Comparison of ENCODE assay signal across 8 mouse cellular contexts in genomic region chr2:17742051-17742763, GRCm38 (mm10). TPM values are rescaled to one million over a fixed set of nuclear protein-coding genes. Genes with fewer than 3 reads are reported as not detected.
DNase-seq lines count a peak whose midpoint lies in the region; ATAC-seq and TF ChIP-seq lines count a peak whose summit lies in the region.

No protein-coding gene starts in this region.

- H3K27ac ChIP-seq in ES-E14 (ENCODE audit: insufficient read depth, low read depth, low read length, poor library complexity, severe bottlenecking), result peak overlapping the region; percentile 78; the same call in 1 of the 2 replicates
- H3K27ac ChIP-seq in forebrain, embryonic 16.5 days (ENCODE audit: low read length), result no peak overlapping the region
- peak overlapping the region; percentile 55; the same call in 1 of the 2 replicates for H3K27ac ChIP-seq in limb, embryonic 13.5 days

- H3K4me3 ChIP-seq in ES-E14 (ENCODE audit: insufficient read depth in 1 of 2, low read depth in 1 of 2, low read length in 2 of 2, poor library complexity in 1 of 2, severe bottlenecking in 1 of 2) (peak overlapping the region; percentile 6 to 15; a peak in 2 of 4 replicates), myocyte (peak overlapping the region; percentile 16)
- peak overlapping the region; percentile 34 for H3K4me3 ChIP-seq in forebrain, embryonic 16.5 days (replicated peaks; ENCODE audit: low read length)
- H3K4me3 ChIP-seq in limb, embryonic 13.5 days, result peak overlapping the region; percentile 37

- H3K36me3 ChIP-seq in ES-E14 (ENCODE audit: control insufficient read depth, insufficient read depth, low read length, poor library complexity, severe bottlenecking), result no peaks in the 10 kb centered on the region
- H3K36me3 ChIP-seq in forebrain, embryonic 16.5 days (ENCODE audit: control insufficient read depth, insufficient read depth), result no peaks in the 10 kb centered on the region
- no peaks in the 10 kb centered on the region for H3K36me3 ChIP-seq in limb, embryonic 13.5 days
- H3K36me3 ChIP-seq in myocyte (ENCODE audit: control insufficient read depth, insufficient read depth), result no peaks in the 10 kb centered on the region

- in situ Hi-C loops in ES-E14 (cut with MboI; ENCODE audit: low sequenced_read_pairs in 2 of 2, unreplicated experiment in 2 of 2), result no loop called here

- no peaks in the 10 kb centered on the region for H3K79me2 ChIP-seq in myocyte (ENCODE audit: control insufficient read depth, insufficient read depth)

- no peak for TF ChIP-seq POLR2A in myocyte (IDR thresholded peaks at IDR 0.05; ENCODE audit: insufficient read length, low read depth)

- DNase-seq in CD4-positive helper T cell, adult 2 months (ENCODE audit: low read depth, low spot score), result peak; percentile 32
- DNase-seq in ES-E14 (ENCODE audit: low read depth, low spot score), result peak; percentile 50
- no peak for DNase-seq in spleen, adult 18-20 months
- no peak for DNase-seq in layer of hippocampus, adult 9-11 months
- DNase-seq in gastrocnemius, postnatal 10 days, result no peak

- H3K4me2 ChIP-seq in forebrain, embryonic 16.5 days (ENCODE audit: low read length), result peak overlapping the region; percentile 59
- H3K4me2 ChIP-seq in limb, embryonic 13.5 days (replicated peaks), result peak overlapping the region; percentile 60
- H3K4me2 ChIP-seq in myocyte (ENCODE audit: low read depth), result peak overlapping the region; percentile 91

- H3K9me3 ChIP-seq in ES-E14 (ENCODE audit: control insufficient read depth, insufficient read depth, low read depth, low read length), result no peaks in the 10 kb centered on the region; the same call in 1 of the 2 replicates
- H3K9me3 ChIP-seq in forebrain, embryonic 16.5 days (ENCODE audit: control insufficient read depth, low read length), result no peaks in the 10 kb centered on the region
- H3K9me3 ChIP-seq in limb, embryonic 13.5 days, result no peaks in the 10 kb centered on the region

- no peak overlapping the region for H3ac ChIP-seq in myocyte (ENCODE audit: control insufficient read depth, insufficient read length)

- ATAC-seq in forebrain, embryonic 16.5 days, result peak; percentile 61
- ATAC-seq in limb, embryonic 13.5 days (ENCODE audit: low FRiP score, low read depth), result peak; percentile 72

- H3K27me3 ChIP-seq in forebrain, embryonic 16.5 days (replicated peaks; ENCODE audit: control insufficient read depth, insufficient read depth, low read length), result no peaks in the 10 kb centered on the region
- H3K27me3 ChIP-seq in limb, embryonic 13.5 days, result 0 out of 2 replicates have a peak, but pooled peaks cover 5% of the 10 kb centered on the region
- no peaks in the 10 kb centered on the region for H3K27me3 ChIP-seq in myocyte (ENCODE audit: control insufficient read depth, insufficient read depth, insufficient read length)

- H3K4me1 ChIP-seq in ES-E14 (ENCODE audit: control insufficient read depth in 2 of 2, insufficient read depth in 2 of 2, low read length in 2 of 2, poor library complexity in 1 of 2), result peaks cover 4 to 6% of the 10 kb centered on the region in 2 experiments; a peak in 2 of 4 replicates
- H3K4me1 ChIP-seq in forebrain, embryonic 16.5 days (replicated peaks; ENCODE audit: control insufficient read depth, insufficient read depth, low read length), result peaks cover 11% of the 10 kb centered on the region
- H3K4me1 ChIP-seq in limb, embryonic 13.5 days, result peaks cover 13% of the 10 kb centered on the region

- WGBS in forebrain, embryonic 16.5 days, result 9% methylated on average over 11 of the region's 11 CpGs
- 4% methylated on average over 11 of the region's 11 CpGs for WGBS in limb, embryonic 13.5 days

- no peak overlapping the region for H3K9ac ChIP-seq in ES-E14 (ENCODE audit: insufficient read depth, low read depth, low read length, poor library complexity, severe bottlenecking)
- H3K9ac ChIP-seq in forebrain, embryonic 16.5 days (replicated peaks; ENCODE audit: low read depth, low read length), result no peak overlapping the region
- H3K9ac ChIP-seq in limb, embryonic 13.5 days, result no peak overlapping the region

TF ChIP-seq in ES-E14, 5 proteins besides CTCF, POLR2A, EP300 and RAD21:
- peak; percentile 27; the same call in 1 of the 2 replicates for TF ChIP-seq CHD2 (IDR thresholded peaks at IDR 0.05; ENCODE audit: low read depth, low read length)
- TF ChIP-seq ZC3H11A (IDR thresholded peaks at IDR 0.05; ENCODE audit: borderline replicate concordance, low read depth, low read length), result no peak

TF ChIP-seq in myocyte, 11 proteins besides CTCF, POLR2A, EP300 and RAD21:
- TF ChIP-seq MAX (IDR thresholded peaks at IDR 0.05; ENCODE audit: low read depth) (no peak), CEBPB (IDR thresholded peaks at IDR 0.05; ENCODE audit: insufficient read depth, poor library complexity, severe bottlenecking) (peak; percentile 39; the same call in 1 of the 2 replicates)

RNA-seq across cellular contexts. Expression of gene Nebl, which starts 10.9 kb away (rescaled TPM):
- 1.0 and 1.2 TPM in 2 replicates for total RNA-seq in ES-E14 (2012; rRNA removed)
- 7.2 and 13.8 TPM in 2 replicates for polyA plus RNA-seq in forebrain, embryonic 16.5 days (2015; fragmentation: Nextera tagmentation; extraction: Ambion mirVana)
- polyA plus RNA-seq in limb, embryonic 13.5 days (2015; fragmentation: Nextera tagmentation; extraction: Ambion mirVana), result 16.9 and 20.8 TPM in 2 replicates
- 0.08 TPM for polyA plus RNA-seq in myocyte (2012; fragmentation: generic; extraction: Trizol)
- total RNA-seq in gastrocnemius, postnatal 10 days (2021), result 1 to 10 TPM; 1.0 to 1.1 TPM

Comparison
In these comparisons a context has a peak if more than half of its experiments do, and no peak if none do; other contexts are left out.
1. DNase-seq: peak in CD4-positive helper T cell, adult 2 months (single experiment) and ES-E14 (single experiment); none in spleen, adult 18-20 months (0 of 2), layer of hippocampus, adult 9-11 months (single experiment) and gastrocnemius, postnatal 10 days (single experiment).
2. Peak in every context shown above with its lines, with median percentiles within 50 percentile points of each other: H3K4me3 ChIP-seq and H3K4me2 ChIP-seq.